Mouse (Mus musculus) stomach, embryonic 16.5 days (tissue): Measurements from ENCODE around the gene Srp9. TPM values are rescaled to one million over a fixed set of nuclear protein-coding genes. Genes with fewer than 3 reads are reported as not detected.
"Not testable (repeated sequence)": the region's sequence is repeated elsewhere in the genome, so short reads cannot be mapped to it uniquely, and the experiment has no call there.

Experiments
- ATAC-seq: fragments of 200-750 bp; cut with Nextera tagmentation; 2 replicates; pipeline ENCODE4 v1.8.0; 2017; ENCODE audit warnings: moderate number of reproducible peaks, moderate TSS enrichment; ENCODE audit not compliant: insufficient read depth, low FRiP score
- H3K27ac ChIP-seq: fragments of 300-500 bp; sonication (generic); 2 replicates; pipeline ENCODE4 v1.5.1; 2014; ENCODE audit warnings: low read length
- H3K27me3 ChIP-seq: fragments of 300-500 bp; sonication (generic); 2 replicates; pipeline ENCODE4 v1.6.1; 2014; ENCODE audit warnings: low read length, control low read depth, mixed read lengths; ENCODE audit not compliant: control insufficient read depth, insufficient read depth
- H3K36me3 ChIP-seq: fragments of 300-500 bp; sonication (generic); 2 replicates; pipeline ENCODE4 v1.6.1; 2014; ENCODE audit warnings: low read length; ENCODE audit not compliant: control insufficient read depth, insufficient read depth
- H3K4me1 ChIP-seq: fragments of 300-500 bp; sonication (generic); 2 replicates; pipeline ENCODE4 v1.6.1; 2014; ENCODE audit warnings: low read length, control low read depth, mixed read lengths; ENCODE audit not compliant: control insufficient read depth, insufficient read depth
- H3K4me2 ChIP-seq: fragments of 300-500 bp; sonication (generic); 2 replicates; pipeline ENCODE4 v1.6.1; 2014; ENCODE audit warnings: low read depth, low read length, mixed read lengths
- H3K4me3 ChIP-seq: fragments of 300-500 bp; sonication (generic); replicated peaks from 2 replicates; pipeline ENCODE4 v1.5.1; 2014; ENCODE audit warnings: mild to moderate bottlenecking, low read length
- H3K9ac ChIP-seq: fragments of 300-500 bp; sonication (generic); 2 replicates; pipeline ENCODE4 v1.6.1; 2014; ENCODE audit warnings: low read length
- H3K9me3 ChIP-seq: fragments of 300-500 bp; sonication (generic); replicated peaks from 2 replicates; pipeline ENCODE4 v1.6.1; 2016; ENCODE audit warnings: low read length, control low read depth; ENCODE audit not compliant: control insufficient read depth
- WGBS: fragments of 180-500 bp; shearing (Covaris S2); extraction: QIAGEN DNeasy Blood & Tissue Kit; methylation state at CpG from one replicate; pipeline ENCODE4 v1.1.7; 2014; 5-methylcytosine and 5-hydroxymethylcytosine counted together
- polyA plus RNA-seq: library from polyadenylated mRNA; unstranded; fragments of >200 nt; fragmentation: Nextera tagmentation; extraction: Ambion mirVana; gene quantifications from 2 replicates; pipeline ENCODE4 v1.2.1, GENCODE M21; 2015

The Srp9 gene
- polyA plus RNA-seq, 1 experiment from 2014 or later, result 160 TPM

DNA sequence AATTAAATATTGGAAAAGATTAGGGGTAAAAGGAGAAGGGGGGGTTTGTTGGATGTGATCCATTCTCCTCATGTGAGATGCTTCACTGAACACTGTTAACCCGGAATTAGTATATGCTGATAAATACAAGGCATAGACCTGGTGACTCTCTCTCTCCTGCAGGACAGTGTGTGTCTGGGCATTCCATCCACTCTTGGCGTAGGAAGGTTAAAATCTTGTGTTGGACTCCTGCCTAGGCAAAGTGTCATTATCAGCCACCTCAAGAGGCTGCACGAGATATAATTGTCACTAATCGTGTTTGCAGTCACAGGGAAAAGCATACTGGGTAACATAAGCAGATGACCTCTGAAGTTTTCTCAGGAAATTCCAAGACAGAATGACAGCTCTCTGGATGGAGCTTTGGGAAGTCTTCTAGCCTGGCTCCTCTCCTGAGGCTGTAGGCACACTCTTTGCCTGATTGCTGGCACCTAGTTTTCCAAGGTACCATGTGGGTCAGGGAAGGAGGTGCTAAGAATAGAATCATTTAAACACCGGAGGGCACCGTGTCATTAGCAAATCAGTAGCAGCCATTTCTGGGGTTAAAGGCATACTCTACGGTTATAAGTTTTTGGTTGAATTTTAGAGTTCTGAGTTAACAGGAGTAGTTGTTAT is 24.5 kb downstream of the Srp9 start:
- no peak for ATAC-seq
- H3K9me3 ChIP-seq, result no peaks in the 10 kb centered on the region
- H3K4me2 ChIP-seq, result no peak overlapping the region
- no peaks in the 10 kb centered on the region for H3K27me3 ChIP-seq
- no peak overlapping the region for H3K27ac ChIP-seq
- H3K4me1 ChIP-seq, result no peaks in the 10 kb centered on the region
- WGBS, result 63% methylated on average over 7 of the region's 7 CpGs
- H3K4me3 ChIP-seq, result no peak overlapping the region
- H3K9ac ChIP-seq, result no peak overlapping the region
- H3K36me3 ChIP-seq, result no peaks in the 10 kb centered on the region

DNA sequence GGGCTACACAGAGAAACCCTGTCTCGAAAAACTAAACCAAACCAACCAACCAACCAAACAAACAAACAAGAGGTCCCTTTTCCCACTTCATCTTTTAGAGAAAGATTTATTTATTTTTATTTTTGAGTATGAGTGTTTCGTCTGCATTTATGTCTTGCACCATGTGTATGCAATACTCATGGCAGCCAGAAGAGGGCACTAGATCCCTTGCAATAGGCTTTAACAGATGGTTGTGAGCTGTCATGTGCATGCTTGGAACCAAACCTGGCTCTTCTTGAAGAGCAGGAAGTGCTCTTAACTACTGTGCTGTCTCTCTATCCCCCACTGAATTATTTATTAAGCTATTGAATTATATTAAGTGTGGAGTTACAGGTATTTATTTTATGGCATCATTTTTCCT is 25.4 kb downstream of the Srp9 start:
- H3K9me3 ChIP-seq, result no peaks in the 10 kb centered on the region
- H3K27ac ChIP-seq, result no peak overlapping the region
- H3K4me1 ChIP-seq, result no peaks in the 10 kb centered on the region
- 82% methylated on average over 2 of the region's 2 CpGs for WGBS
- H3K27me3 ChIP-seq, result no peaks in the 10 kb centered on the region
- no peak overlapping the region for H3K4me3 ChIP-seq
- H3K36me3 ChIP-seq, result no peaks in the 10 kb centered on the region
- H3K9ac ChIP-seq, result no peak overlapping the region
- ATAC-seq, result no peak
- H3K4me2 ChIP-seq, result no peak overlapping the region

DNA sequence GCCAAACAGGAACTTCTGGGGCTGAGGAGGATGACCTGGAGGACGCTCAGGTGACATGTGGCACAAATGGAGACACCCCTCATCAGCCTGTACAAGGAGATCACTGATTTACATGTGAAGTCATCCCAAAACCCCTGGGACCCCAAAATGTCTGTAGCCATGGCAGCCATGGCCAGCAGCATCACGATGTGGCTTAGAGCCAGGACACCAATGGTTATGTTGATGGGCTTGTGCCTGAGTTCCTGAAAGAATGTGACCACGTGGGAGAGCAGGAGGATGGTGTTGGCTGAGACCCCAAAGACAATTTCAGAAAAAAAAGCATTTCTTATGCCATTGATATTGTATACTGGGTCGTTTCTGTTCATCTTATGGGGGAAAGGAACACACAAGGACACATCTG is 33.2 kb downstream of the Srp9 start:
- Histone ChIP-seq H3K27me3 (no peaks in the 10 kb centered on the region), H3K4me3 (no peak overlapping the region), H3K36me3 (no peaks in the 10 kb centered on the region), H3K9me3 (no peaks in the 10 kb centered on the region), H3K4me1 (no peaks in the 10 kb centered on the region), H3K4me2 (no peak overlapping the region), H3K27ac (no peak overlapping the region), H3K9ac (no peak overlapping the region)
- ATAC-seq, result no peak
- 66% methylated on average over 4 of the region's 4 CpGs for WGBS

DNA sequence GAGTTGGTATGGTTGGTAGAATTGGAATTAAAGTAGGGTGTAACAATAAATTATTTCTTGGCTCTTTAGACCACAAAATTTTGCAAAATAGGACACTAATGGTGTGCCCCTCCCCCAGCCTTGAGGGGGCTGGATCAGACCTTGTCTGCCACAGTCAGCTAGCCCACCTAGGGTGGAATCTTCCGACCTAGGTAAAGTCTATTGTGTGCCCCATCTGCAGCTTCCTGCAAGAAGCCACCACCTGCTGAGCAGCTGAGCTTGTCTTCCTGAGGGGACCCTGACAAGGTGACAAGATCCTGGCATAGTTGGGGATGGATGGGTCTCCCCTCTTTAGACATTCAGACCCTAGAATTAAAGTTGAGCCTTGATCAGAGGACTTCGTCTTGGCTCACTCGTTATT is 35.0 kb downstream of the Srp9 start:
- ATAC-seq, result no peak
- Histone ChIP-seq H3K36me3 (no peaks in the 10 kb centered on the region), H3K4me1 (no peaks in the 10 kb centered on the region), H3K9me3 (no peaks in the 10 kb centered on the region), H3K27me3 (no peaks in the 10 kb centered on the region), H3K9ac (no peak overlapping the region), H3K4me3 (no peak overlapping the region), H3K4me2 (no peak overlapping the region), H3K27ac (no peak overlapping the region)
- WGBS, result 80% methylated on average over 3 of the region's 3 CpGs

DNA sequence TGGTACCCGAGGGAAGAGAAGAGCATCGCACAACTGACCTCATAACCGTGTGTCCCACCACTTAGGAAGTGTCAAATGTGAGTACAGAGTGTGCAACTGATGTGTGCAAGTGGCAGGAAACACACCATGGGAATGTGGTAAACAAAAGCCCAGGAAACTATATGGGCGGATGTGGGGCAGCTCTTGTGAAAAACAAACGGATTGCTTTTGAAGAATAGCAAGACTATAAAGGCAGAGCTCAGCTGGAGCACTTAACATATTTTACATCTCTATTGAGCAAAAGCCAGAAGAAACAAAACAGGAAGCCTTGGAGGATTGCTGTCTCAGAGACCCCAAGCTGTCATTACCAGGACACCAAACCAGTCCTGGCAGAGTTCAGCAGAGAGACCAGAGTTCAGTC is 38.4 kb downstream of the Srp9 start:
- Histone ChIP-seq H3K4me2 (no peak overlapping the region), H3K9ac (no peak overlapping the region), H3K4me3 (no peak overlapping the region), H3K4me1 (no peaks in the 10 kb centered on the region), H3K9me3 (no peaks in the 10 kb centered on the region), H3K36me3 (no peaks in the 10 kb centered on the region), H3K27me3 (no peaks in the 10 kb centered on the region), H3K27ac (no peak overlapping the region)
- 43% methylated on average over 5 of the region's 5 CpGs for WGBS
- no peak for ATAC-seq

DNA sequence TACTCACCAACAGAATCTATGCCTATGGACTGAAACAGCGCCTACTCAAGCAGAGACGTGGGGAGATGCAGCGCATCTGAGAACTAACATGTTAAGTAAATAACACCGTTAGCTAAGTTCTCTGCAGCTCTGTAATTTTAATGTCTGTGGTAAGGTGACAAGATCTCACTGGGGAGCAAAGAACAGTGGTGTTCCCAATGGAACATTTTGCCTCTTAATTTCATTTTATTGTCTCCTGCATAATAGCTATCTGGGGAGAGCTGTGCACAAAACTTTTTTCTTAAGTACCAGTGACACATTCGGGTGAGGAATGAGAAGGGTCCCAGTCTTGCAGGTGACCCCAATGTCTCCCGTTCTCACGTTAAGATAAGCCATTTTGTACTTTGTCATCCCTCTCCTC is 39.8 kb downstream of the Srp9 start, which contains the start of gene Vmn1r1:
Vmn1r1 (minus strand) TSS at position 101 of the 400 bp plus-strand sequence.
- Histone ChIP-seq H3K36me3 (no peaks in the 10 kb centered on the region), H3K9ac (no peak within 1 kb of the TSS), H3K4me1 (no peaks in the 10 kb centered on the region), H3K27me3 (no peaks in the 10 kb centered on the region), H3K27ac (no peak within 1 kb of the TSS), H3K9me3 (no peaks in the 10 kb centered on the region), H3K4me3 (no peak within 1 kb of the TSS), H3K4me2 (no peak within 1 kb of the TSS)
- ATAC-seq, result no peak
- WGBS, result 74% methylated on average over 7 of the region's 7 CpGs

DNA sequence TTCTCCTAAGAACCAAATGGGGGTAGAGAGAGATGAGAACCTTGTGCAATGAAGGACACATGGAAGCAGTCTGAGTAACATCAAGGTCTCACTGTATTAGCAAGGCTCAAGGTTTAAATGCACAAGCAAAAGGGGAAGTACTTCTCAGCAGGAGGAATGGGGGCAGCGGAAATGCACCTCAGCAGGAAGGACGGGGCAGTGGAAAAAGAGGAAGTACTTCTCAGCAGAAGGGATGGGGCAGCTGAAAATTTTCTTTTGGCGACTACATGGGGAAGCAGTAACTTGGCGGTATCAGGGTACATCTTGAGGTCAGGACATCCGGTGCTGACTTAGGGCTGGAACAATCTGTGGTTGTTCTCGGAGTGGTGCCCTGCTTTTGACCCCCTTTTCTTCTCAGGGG is 45.7 kb downstream of the Srp9 start:
- H3K9me3 ChIP-seq, H3K9ac ChIP-seq, H3K36me3 ChIP-seq, ATAC-seq, H3K27ac ChIP-seq, H3K4me1 ChIP-seq, H3K4me2 ChIP-seq, H3K27me3 ChIP-seq, H3K4me3 ChIP-seq: not testable (repeated sequence)
- WGBS, result 84% methylated on average over 6 of the region's 6 CpGs

DNA sequence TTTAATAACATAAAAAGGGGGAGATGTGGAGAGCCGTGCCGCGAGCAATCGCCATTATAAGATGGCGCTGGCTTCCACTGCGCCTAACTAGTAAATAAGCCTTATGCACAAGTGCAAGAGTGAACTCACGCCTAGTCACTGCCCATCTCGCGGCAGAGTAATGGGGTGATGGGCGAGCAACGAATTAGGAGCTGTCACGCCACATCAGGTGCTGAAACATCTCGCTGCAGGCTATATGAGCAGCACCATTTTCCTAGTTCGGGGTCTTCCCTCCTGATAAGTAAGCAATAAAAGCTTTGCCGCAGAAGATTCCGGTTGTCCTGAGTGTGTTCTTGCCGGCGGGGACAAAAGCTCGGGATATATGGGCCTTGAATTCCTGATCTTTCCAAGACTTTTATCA is 52.4 kb downstream of the Srp9 start:
- ATAC-seq, H3K4me1 ChIP-seq, H3K4me2 ChIP-seq, H3K27ac ChIP-seq, H3K4me3 ChIP-seq, H3K36me3 ChIP-seq, H3K27me3 ChIP-seq, H3K9me3 ChIP-seq, H3K9ac ChIP-seq: not testable (repeated sequence)
- 90% methylated on average over 19 of the region's 19 CpGs for WGBS

DNA sequence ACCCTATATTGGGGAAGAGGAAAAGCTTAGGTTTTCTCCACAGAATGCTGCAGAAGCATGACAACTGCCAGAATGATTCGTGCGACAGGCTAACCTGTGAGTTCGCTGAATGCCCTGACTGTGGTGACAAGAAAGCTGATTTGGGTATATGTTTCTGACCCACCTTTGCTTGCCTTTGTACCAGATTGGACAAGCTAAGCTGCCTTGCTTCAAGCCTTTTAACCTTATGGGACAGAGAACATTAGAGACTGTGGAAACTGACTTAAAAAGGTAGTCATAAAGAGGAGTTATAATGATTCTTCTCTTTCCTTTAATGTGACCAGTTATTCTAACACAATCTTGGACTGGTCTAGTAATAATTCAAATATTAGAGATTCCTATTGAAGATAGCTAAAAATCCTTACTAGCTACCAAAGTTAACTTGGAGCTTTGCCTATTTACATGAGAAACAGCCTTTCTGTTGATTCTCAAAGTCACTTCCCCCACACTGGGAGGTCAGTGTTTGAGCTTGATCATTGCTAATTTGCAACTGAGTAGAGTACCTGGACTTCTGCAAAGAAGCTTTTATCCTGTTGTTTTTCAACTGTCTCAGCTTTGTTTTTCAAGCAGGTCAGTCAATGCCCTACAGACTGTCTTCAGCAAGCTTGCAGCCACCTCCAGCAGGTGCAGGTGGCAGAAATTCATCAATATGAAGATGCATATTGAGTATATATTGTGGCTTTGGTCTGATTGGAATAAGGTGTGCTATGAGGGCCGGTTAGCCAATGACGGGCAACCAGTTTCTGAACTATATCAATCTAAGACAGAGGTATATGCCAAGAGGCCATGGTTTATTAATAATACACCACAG is 57.1 kb downstream of the Srp9 start:
- 73% methylated on average over 5 of the region's 5 CpGs for WGBS
- Histone ChIP-seq H3K4me2 (no peak overlapping the region), H3K4me3 (no peak overlapping the region), H3K9ac (no peak overlapping the region), H3K36me3 (no peaks in the 10 kb centered on the region), H3K27ac (no peak overlapping the region), H3K4me1 (no peaks in the 10 kb centered on the region), H3K27me3 (no peaks in the 10 kb centered on the region), H3K9me3 (no peaks in the 10 kb centered on the region)
- ATAC-seq, result no peak
